Mouse (Mus musculus) left cerebral cortex, postnatal 14 days (tissue): ENCODE data around the gene Fam169a. TPM values are rescaled to one million over a fixed set of nuclear protein-coding genes. Genes with fewer than 3 reads are reported as not detected.
"Not testable (repeated sequence)": the region's sequence is repeated elsewhere in the genome, so short reads cannot be mapped to it uniquely, and the experiment has no call there.

Source experiments
- DNase-seq, 2 experiments: peaks; one replicate each; pipeline ENCODE4 v3.0.0; 2021 to 2022; ENCODE audit warnings: low spot score in 2 of 2, mixed read lengths in 1 of 2
- intact Hi-C: fragments of 180-260 bp; cut with DNase I; formaldehyde crosslinking; loops from one replicate; pipeline ENCODE4 v1.15.1; 2025
- long read RNA-seq, 2 experiments: library from polyadenylated mRNA; stranded (forward); transcript quantifications; one replicate each; pipeline ENCODE4 v2.0.0; 2021
- total RNA-seq, 2 experiments: library from RNA; stranded (reverse); gene quantifications; 2 replicates each; pipeline ENCODE4 v1.2.3; 2021

The Fam169a gene
- 10 to 100 TPM; 43.5 to 44.5 TPM for total RNA-seq
- long read RNA-seq, experiment 1, full-length matches to known transcripts, result 52 of 86 reads
- long read RNA-seq, experiment 1, partial matches to known transcripts, result 12 of 86 reads
- long read RNA-seq, experiment 1, other reads (novel, unspliced or antisense), result 22 of 86 reads
- long read RNA-seq, experiment 2, full-length matches to known transcripts, result 29 of 50 reads
- long read RNA-seq, experiment 2, partial matches to known transcripts, result 3 of 50 reads
- long read RNA-seq, experiment 2, other reads (novel, unspliced or antisense), result 18 of 50 reads

- no peak for DNase-seq
- intact Hi-C loops, result no loop called here
These were observed at the start of gene Fam169a for GRCm38 (mm10) chr13:97066649-97067550. TSS of gene Fam169a (plus strand) at chr13:97067286.

GRCm38 (mm10) chr13:97017711-97018110 lies 49.4 kb upstream of the Fam169a start:
- DNase-seq, result no peak
- intact Hi-C loops, result no loop called here

- no peak for DNase-seq
These were observed 47.0 kb upstream of the Fam169a start for GRCm38 (mm10) chr13:97020122-97020521.

GRCm38 (mm10) chr13:97021906-97022305 lies 45.2 kb upstream of the Fam169a start:
- DNase-seq, result no peak
- intact Hi-C loops, result no loop called here

More at GRCm38 (mm10) chr13:97020122-97020521, 47.0 kb upstream of the Fam169a start:
- intact Hi-C loops, result no loop called here

GRCm38 (mm10) chr13:97030075-97030474 lies 37.0 kb upstream of the Fam169a start:
- intact Hi-C loops, result no loop called here

GRCm38 (mm10) chr13:97034262-97034661 lies 32.8 kb upstream of the Fam169a start, which contains the start of gene 1700029F12Rik:
TSS of gene 1700029F12Rik (minus strand) at chr13:97034362.
- intact Hi-C loops, result no loop called here
- DNase-seq, result no peak

More at GRCm38 (mm10) chr13:97030075-97030474, 37.0 kb upstream of the Fam169a start:
- DNase-seq, result no peak

GRCm38 (mm10) chr13:97051158-97051557 lies 15.9 kb upstream of the Fam169a start:
- intact Hi-C loops, result loop anchor here (5.0 to 10.0 kb wide), 2 partner anchors 196 to 314 kb away; no protein-coding TSS in a partner anchor
- DNase-seq, result peak in 1 of 2 experiments; percentile 26

GRCm38 (mm10) chr13:97052667-97053066 lies 14.4 kb upstream of the Fam169a start:
- peak; percentile 70 to 89 for DNase-seq
- intact Hi-C loops, result loop anchor here (5.0 to 10.0 kb wide), 2 partner anchors 198 to 315 kb away; no protein-coding TSS in a partner anchor

GRCm38 (mm10) chr13:97053844-97054243 lies 13.2 kb upstream of the Fam169a start:
- DNase-seq, result no peak
- intact Hi-C loops, result loop anchor here (5.0 to 10.0 kb wide), 2 partner anchors 199 to 317 kb away; no protein-coding TSS in a partner anchor

GRCm38 (mm10) chr13:97057817-97058216 lies 9.3 kb upstream of the Fam169a start:
- intact Hi-C loops, result loop anchor here (10.0 kb wide), 1 partner anchor 203 kb away; no protein-coding TSS in a partner anchor
- DNase-seq, result no peak

- intact Hi-C loops, result loop anchor here (10.0 kb wide), 1 partner anchor 205 kb away; no protein-coding TSS in a partner anchor
- no peak for DNase-seq
These were observed 7.3 kb upstream of the Fam169a start for GRCm38 (mm10) chr13:97059746-97060145.

GRCm38 (mm10) chr13:97060331-97060730 lies 6.8 kb upstream of the Fam169a start:
- no peak for DNase-seq
- intact Hi-C loops, result no loop called here

GRCm38 (mm10) chr13:97062151-97062550 lies 4.9 kb upstream of the Fam169a start:
- DNase-seq, result no peak
- intact Hi-C loops, result no loop called here

GRCm38 (mm10) chr13:97063431-97063830 lies 3.7 kb upstream of the Fam169a start:
- DNase-seq, result no peak
- intact Hi-C loops, result no loop called here

GRCm38 (mm10) chr13:97064413-97064812 lies 2.7 kb upstream of the Fam169a start:
- no peak for DNase-seq
- intact Hi-C loops, result no loop called here

GRCm38 (mm10) chr13:97064844-97065621 lies 2.1 kb upstream of the Fam169a start:
- DNase-seq, intact Hi-C loops: not testable (repeated sequence)

GRCm38 (mm10) chr13:97067691-97068090 lies 605 bp downstream of the Fam169a start:
- intact Hi-C loops, result no loop called here
- DNase-seq, result no peak

GRCm38 (mm10) chr13:97068151-97068550 lies 1.1 kb downstream of the Fam169a start:
- intact Hi-C loops, result no loop called here
- DNase-seq, result no peak
